Mouse (Mus musculus): ENCODE results near the gene Pfkm.

Gene Pfkm

GRCm38 (mm10) chr15:98096957-98097356, 4.6 kb downstream of the Pfkm start:
- intact Hi-C loops (cut with DNase I), result no loop called here

- intact Hi-C loops (cut with DNase I), result no loop called here
Observed at GRCm38 (mm10) chr15:98098519-98098918, 6.1 kb downstream of the Pfkm start.

- intact Hi-C loops (cut with DNase I), result no loop called here
Observed at GRCm38 (mm10) chr15:98102401-98102800, 10.0 kb downstream of the Pfkm start.

GRCm38 (mm10) chr15:98106506-98106905, 14.1 kb downstream of the Pfkm start:
- intact Hi-C loops (cut with DNase I), result no loop called here

- intact Hi-C loops (cut with DNase I), result no loop called here
Observed at GRCm38 (mm10) chr15:98107230-98107629, 14.8 kb downstream of the Pfkm start.

- intact Hi-C loops (cut with DNase I), result no loop called here
Observed at GRCm38 (mm10) chr15:98107703-98108296, 15.4 kb downstream of the Pfkm start.

- intact Hi-C loops (cut with DNase I), result no loop called here
Observed at GRCm38 (mm10) chr15:98108297-98109152, 16.1 kb downstream of the Pfkm start.

- intact Hi-C loops (cut with DNase I), result no loop called here
Observed at GRCm38 (mm10) chr15:98111791-98112190, 19.4 kb downstream of the Pfkm start.

GRCm38 (mm10) chr15:98114098-98114851, 21.9 kb downstream of the Pfkm start:
- intact Hi-C loops (cut with DNase I), result no loop called here

GRCm38 (mm10) chr15:98114852-98115778, 22.7 kb downstream of the Pfkm start:
- intact Hi-C loops (cut with DNase I), result no loop called here

GRCm38 (mm10) chr15:98115779-98116163, 23.4 kb downstream of the Pfkm start:
- intact Hi-C loops (cut with DNase I), result no loop called here

GRCm38 (mm10) chr15:98116287-98116686, 23.9 kb downstream of the Pfkm start:
- intact Hi-C loops (cut with DNase I), result no loop called here

- intact Hi-C loops (cut with DNase I), result no loop called here
Observed at GRCm38 (mm10) chr15:98119363-98119762, 27.0 kb downstream of the Pfkm start.

GRCm38 (mm10) chr15:98120831-98121230, 28.4 kb downstream of the Pfkm start:
- intact Hi-C loops (cut with DNase I), result no loop called here

- intact Hi-C loops (cut with DNase I), result no loop called here
Observed at GRCm38 (mm10) chr15:98131001-98131400, 38.6 kb downstream of the Pfkm start.

GRCm38 (mm10) chr15:98131451-98131850, 39.1 kb downstream of the Pfkm start:
- intact Hi-C loops (cut with DNase I), result no loop called here

- intact Hi-C loops (cut with DNase I), result no loop called here
Observed at GRCm38 (mm10) chr15:98131942-98132655, 39.7 kb downstream of the Pfkm start.

- intact Hi-C loops (cut with DNase I), result no loop called here
Observed at GRCm38 (mm10) chr15:98133471-98133870, 41.1 kb downstream of the Pfkm start.

GRCm38 (mm10) chr15:98134034-98134433, 41.6 kb downstream of the Pfkm start:
- intact Hi-C loops (cut with DNase I), result no loop called here

GRCm38 (mm10) chr15:98134666-98135065, 42.3 kb downstream of the Pfkm start:
- intact Hi-C loops (cut with DNase I), result no loop called here
